Mouse (Mus musculus) embryonic fibroblast, embryonic 13.5 days (primary cell): ENCODE data around the gene Rab7b.

ENCODE experiments used
- CTCF ChIP-seq: IDR thresholded peaks from 2 replicates; pipeline ENCODE4 v1.5.1; 2011; ENCODE audit warnings: mild to moderate bottlenecking, control low read depth, low read length, moderate library complexity, borderline replicate concordance; ENCODE audit not compliant: insufficient read depth
- POLR2A ChIP-seq: IDR thresholded peaks from 2 replicates; pipeline ENCODE4 v1.6.1; 2011; ENCODE audit warnings: low read depth, mild to moderate bottlenecking, control low read depth, low read length, moderate library complexity

GRCm38 (mm10) chr1:131738760-131739159, 50.3 kb downstream of the Rab7b start:
- no peak for TF ChIP-seq CTCF
- no peak for TF ChIP-seq POLR2A
